ENCODE assay signal across 8 mouse cellular contexts in the genomic region with DNA sequence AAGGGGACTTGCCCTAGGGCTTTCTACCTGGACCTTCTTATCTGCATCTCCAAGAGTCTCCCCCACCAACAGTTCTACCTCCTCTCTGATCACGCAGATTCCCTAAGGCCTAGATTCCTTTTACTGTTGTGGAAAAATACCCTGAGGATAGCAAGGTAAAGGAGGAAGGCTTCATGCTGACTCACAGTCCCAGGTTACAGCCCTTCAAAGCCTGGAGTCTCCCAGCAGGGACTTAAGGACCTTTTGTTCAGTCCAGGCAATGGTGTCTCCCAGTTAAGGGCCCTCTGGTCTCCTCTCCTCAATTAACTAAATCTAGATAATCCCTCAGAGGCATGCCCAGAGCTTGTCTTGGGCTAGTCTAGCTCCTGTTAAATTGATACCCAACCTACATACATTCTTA. TPM values are rescaled to one million over a fixed set of nuclear protein-coding genes. Genes with fewer than 3 reads are reported as not detected.
A peak's percentile ranks its signal among the peaks of the same experiment; 100 is the strongest.
DNase-seq lines count a peak whose midpoint lies in the region; ATAC-seq and TF ChIP-seq lines count a peak whose summit lies in the region.
"Had no signal": no experiment of that assay in that cellular context is flagged by ENCODE, and none has a peak within 500 bp of the region (broad histone marks: within the 10 kb centered on the region; RNA-seq: fewer than 3 reads in every experiment).

No protein-coding gene starts in this region.

- TF ChIP-seq POLR2A in lung, adult 2 months (IDR thresholded peaks at IDR 0.05; ENCODE audit: borderline replicate concordance, extremely low read depth, low read depth, low read length) = no peak

- no peaks in the 10 kb centered on the region for H3K9me3 ChIP-seq in lung, embryonic 15.5 days
- no peaks in the 10 kb centered on the region for H3K9me3 ChIP-seq in forebrain, embryonic 13.5 days (replicated peaks)
- H3K9me3 ChIP-seq in liver, embryonic 12.5 days (replicated peaks) = no peaks in the 10 kb centered on the region
- no peaks in the 10 kb centered on the region for H3K9me3 ChIP-seq in stomach, embryonic 16.5 days (replicated peaks; ENCODE audit: control insufficient read depth, low read length)

- peaks cover 27% of the 10 kb centered on the region for H3K4me1 ChIP-seq in lung, embryonic 15.5 days
- H3K4me1 ChIP-seq in lung, adult 2 months (ENCODE audit: control insufficient read depth, insufficient read depth, low read length) = peaks cover 2% of the 10 kb centered on the region; the same call in 1 of the 2 replicates
- peaks cover 14% of the 10 kb centered on the region for H3K4me1 ChIP-seq in forebrain, embryonic 13.5 days
- peaks cover 22% of the 10 kb centered on the region for H3K4me1 ChIP-seq in liver, embryonic 12.5 days
- peaks cover 6% of the 10 kb centered on the region; the same call in 1 of the 2 replicates for H3K4me1 ChIP-seq in stomach, embryonic 16.5 days (ENCODE audit: control insufficient read depth, insufficient read depth, low read length)

- H3K27me3 ChIP-seq in lung, embryonic 15.5 days = no peaks in the 10 kb centered on the region
- H3K27me3 ChIP-seq in forebrain, embryonic 13.5 days = no peaks in the 10 kb centered on the region
- no peaks in the 10 kb centered on the region for H3K27me3 ChIP-seq in liver, embryonic 12.5 days (replicated peaks)
- no peaks in the 10 kb centered on the region for H3K27me3 ChIP-seq in stomach, embryonic 16.5 days (ENCODE audit: control insufficient read depth, insufficient read depth, low read length)

- H3K27ac ChIP-seq in lung, embryonic 15.5 days = peak overlapping the region; percentile 91
- H3K27ac ChIP-seq in forebrain, embryonic 13.5 days = peak overlapping the region; percentile 93
- H3K27ac ChIP-seq in liver, embryonic 12.5 days = peak overlapping the region; percentile 55
- H3K27ac ChIP-seq in stomach, embryonic 16.5 days (ENCODE audit: low read length) = peak overlapping the region; percentile 86

- H3K4me2 ChIP-seq in lung, embryonic 15.5 days = peak overlapping the region; percentile 76
- H3K4me2 ChIP-seq in forebrain, embryonic 13.5 days = peak overlapping the region; percentile 58
- peak overlapping the region; percentile 78 for H3K4me2 ChIP-seq in liver, embryonic 12.5 days
- no peak overlapping the region for H3K4me2 ChIP-seq in stomach, embryonic 16.5 days (ENCODE audit: low read depth, low read length)

- no peak for DNase-seq in lung, adult 2 months
- DNase-seq in left cerebral cortex, postnatal 14 days (ENCODE audit: low spot score in 2 of 2) = no peak
- DNase-seq in kidney, postnatal 14 days = no peak

- intact Hi-C loops in left cerebral cortex, postnatal 14 days (cut with DNase I) = no loop called here

- H3K36me3 ChIP-seq in lung, embryonic 15.5 days = no peaks in the 10 kb centered on the region
- H3K36me3 ChIP-seq in forebrain, embryonic 13.5 days (ENCODE audit: poor library complexity, severe bottlenecking) = no peaks in the 10 kb centered on the region
- no peaks in the 10 kb centered on the region for H3K36me3 ChIP-seq in liver, embryonic 12.5 days
- no peaks in the 10 kb centered on the region for H3K36me3 ChIP-seq in stomach, embryonic 16.5 days (ENCODE audit: control insufficient read depth, insufficient read depth, low read length)

- WGBS in lung, embryonic 15.5 days = 46% methylated on average over 1 of the region's 1 CpGs
- WGBS in lung, adult 2 months = 79% methylated on average over 1 of the region's 1 CpGs
- 31% methylated on average over 1 of the region's 1 CpGs for WGBS in forebrain, embryonic 13.5 days
- WGBS in liver, embryonic 12.5 days (ENCODE audit: insufficient replicate concordance) = 59% methylated on average over 1 of the region's 1 CpGs
- 41% methylated on average over 1 of the region's 1 CpGs for WGBS in stomach, embryonic 16.5 days

- H3K4me3 ChIP-seq in lung, embryonic 15.5 days = peak overlapping the region; percentile 36; the same call in 1 of the 2 replicates
- no peak overlapping the region for H3K4me3 ChIP-seq in lung, adult 2 months (replicated peaks; ENCODE audit: extremely low read depth, low read depth, low read length)
- H3K4me3 ChIP-seq in forebrain, embryonic 13.5 days = no peak overlapping the region
- H3K4me3 ChIP-seq in liver, embryonic 12.5 days = peak overlapping the region; percentile 49; the same call in 1 of the 2 replicates
- H3K4me3 ChIP-seq in stomach, embryonic 16.5 days (replicated peaks; ENCODE audit: low read length) = no peak overlapping the region

- ATAC-seq in lung, embryonic 15.5 days (ENCODE audit: borderline replicate concordance, extremely low read depth, low FRiP score, low TSS enrichment) = no peak
- no peak for ATAC-seq in forebrain, embryonic 13.5 days
- no peak for ATAC-seq in liver, embryonic 12.5 days
- ATAC-seq in stomach, embryonic 16.5 days (ENCODE audit: insufficient read depth, low FRiP score) = no peak

- no peak for TF ChIP-seq CTCF in lung, adult 2 months (IDR thresholded peaks at IDR 0.05; ENCODE audit: insufficient read depth, low read length)

- H3K9ac ChIP-seq in lung, embryonic 15.5 days = no peak overlapping the region
- no peak overlapping the region for H3K9ac ChIP-seq in forebrain, embryonic 13.5 days
- H3K9ac ChIP-seq in liver, embryonic 12.5 days = peak overlapping the region; percentile 65; the same call in 1 of the 2 replicates
- H3K9ac ChIP-seq in stomach, embryonic 16.5 days (ENCODE audit: low read length) = no peak overlapping the region

RNA-seq across cellular contexts. Expression of a gene that starts 8.5 kb away (rescaled TPM):
- 2.7 and 3.6 TPM in 2 replicates for polyA plus RNA-seq in lung, embryonic 15.5 days (2015; fragmentation: Nextera tagmentation; extraction: Ambion mirVana)
- polyA plus RNA-seq in lung, adult 2 months (2012; rRNA removed) = 2.1 and 2.2 TPM in 2 replicates
- polyA plus RNA-seq in forebrain, embryonic 13.5 days (2015; fragmentation: Nextera tagmentation; extraction: Ambion mirVana) = not detected in 2 replicates
- polyA plus RNA-seq in liver, embryonic 12.5 days (2016; fragmentation: Nextera tagmentation; extraction: Ambion mirVana) = not detected in 2 replicates
- polyA plus RNA-seq in stomach, embryonic 16.5 days (2015; fragmentation: Nextera tagmentation; extraction: Ambion mirVana) = 4.0 and 4.8 TPM in 2 replicates
- not detected for total RNA-seq in left cerebral cortex, postnatal 14 days (2021)
- total RNA-seq: layer of hippocampus, postnatal 10 days had no signal

RNA-seq across cellular contexts. Expression of a gene that starts 19.8 kb away (rescaled TPM):
- polyA plus RNA-seq in lung, embryonic 15.5 days (2015; fragmentation: Nextera tagmentation; extraction: Ambion mirVana) = 34.9 and 38.4 TPM in 2 replicates
- polyA plus RNA-seq in lung, adult 2 months (2012; rRNA removed) = 51.0 and 53.3 TPM in 2 replicates
- polyA plus RNA-seq in forebrain, embryonic 13.5 days (2015; fragmentation: Nextera tagmentation; extraction: Ambion mirVana) = 47.4 and 53.0 TPM in 2 replicates
- polyA plus RNA-seq in liver, embryonic 12.5 days (2016; fragmentation: Nextera tagmentation; extraction: Ambion mirVana) = 25.1 and 26.4 TPM in 2 replicates
- polyA plus RNA-seq in stomach, embryonic 16.5 days (2015; fragmentation: Nextera tagmentation; extraction: Ambion mirVana) = 32.7 and 33.5 TPM in 2 replicates
- 100 to 1,000 TPM; 100 to 102 TPM for total RNA-seq in left cerebral cortex, postnatal 14 days (2021)

RNA-seq across cellular contexts. Expression of a gene that starts 30.9 kb away (rescaled TPM):
- 0.34 and 0.55 TPM in 2 replicates for polyA plus RNA-seq in lung, embryonic 15.5 days (2015; fragmentation: Nextera tagmentation; extraction: Ambion mirVana)
- polyA plus RNA-seq in lung, adult 2 months (2012; rRNA removed) = not detected in 2 replicates
- polyA plus RNA-seq in forebrain, embryonic 13.5 days (2015; fragmentation: Nextera tagmentation; extraction: Ambion mirVana) = 0.28 and 0.62 TPM in 2 replicates
- polyA plus RNA-seq in liver, embryonic 12.5 days (2016; fragmentation: Nextera tagmentation; extraction: Ambion mirVana) = 0.21 TPM in 1 of 2 replicates, not detected in the other
- polyA plus RNA-seq in stomach, embryonic 16.5 days (2015; fragmentation: Nextera tagmentation; extraction: Ambion mirVana) = 0.39 and 0.40 TPM in 2 replicates
- total RNA-seq in left cerebral cortex, postnatal 14 days (2021) = not detected
- total RNA-seq: layer of hippocampus, postnatal 10 days had no signal

RNA-seq across cellular contexts. Expression of a gene that starts 38.7 kb away (rescaled TPM):
- 10.9 and 11.2 TPM in 2 replicates for polyA plus RNA-seq in lung, embryonic 15.5 days (2015; fragmentation: Nextera tagmentation; extraction: Ambion mirVana)
- 4.1 and 4.5 TPM in 2 replicates for polyA plus RNA-seq in lung, adult 2 months (2012; rRNA removed)
- polyA plus RNA-seq in forebrain, embryonic 13.5 days (2015; fragmentation: Nextera tagmentation; extraction: Ambion mirVana) = 11.8 and 15.7 TPM in 2 replicates
- 6.8 and 8.4 TPM in 2 replicates for polyA plus RNA-seq in liver, embryonic 12.5 days (2016; fragmentation: Nextera tagmentation; extraction: Ambion mirVana)
- 9.3 and 9.6 TPM in 2 replicates for polyA plus RNA-seq in stomach, embryonic 16.5 days (2015; fragmentation: Nextera tagmentation; extraction: Ambion mirVana)
- total RNA-seq in left cerebral cortex, postnatal 14 days (2021) = 1 to 10 TPM; 7.7 to 8.6 TPM

RNA-seq across cellular contexts. Expression of a gene that starts 38.7 kb away (rescaled TPM):
- polyA plus RNA-seq in lung, embryonic 15.5 days (2015; fragmentation: Nextera tagmentation; extraction: Ambion mirVana) = 44.8 and 47.4 TPM in 2 replicates
- 9.6 and 11.6 TPM in 2 replicates for polyA plus RNA-seq in lung, adult 2 months (2012; rRNA removed)
- 50.3 and 59.4 TPM in 2 replicates for polyA plus RNA-seq in forebrain, embryonic 13.5 days (2015; fragmentation: Nextera tagmentation; extraction: Ambion mirVana)
- 23.8 and 24.7 TPM in 2 replicates for polyA plus RNA-seq in liver, embryonic 12.5 days (2016; fragmentation: Nextera tagmentation; extraction: Ambion mirVana)
- polyA plus RNA-seq in stomach, embryonic 16.5 days (2015; fragmentation: Nextera tagmentation; extraction: Ambion mirVana) = 33.3 and 35.9 TPM in 2 replicates
- total RNA-seq in left cerebral cortex, postnatal 14 days (2021) = 10 to 100 TPM; 24.6 to 25.4 TPM

Comparison
In these comparisons a context has a peak if more than half of its experiments do, and no peak if none do; other contexts are left out.
1. H3K4me3 ChIP-seq: peak in lung, embryonic 15.5 days (single experiment) and liver, embryonic 12.5 days (single experiment); none in lung, adult 2 months (single experiment), forebrain, embryonic 13.5 days (single experiment) and stomach, embryonic 16.5 days (single experiment).
2. Peak in every context shown above with its lines, with median percentiles within 50 percentile points of each other: H3K27ac ChIP-seq.